Mouse (Mus musculus) right cerebral cortex, adult 18-20 months (tissue): ENCODE measurements around the gene Arap2.
"Not testable (repeated sequence)": the region's sequence is repeated elsewhere in the genome, so short reads cannot be mapped to it uniquely, and the experiment has no call there.

ENCODE experiments used
- DNase-seq: peaks from one replicate; pipeline ENCODE4 v3.0.0; 2022; ENCODE audit warnings: mixed read lengths

Gene Arap2

GRCm38 (mm10) chr5:62739451-62740415, 26.2 kb downstream of the Arap2 start:
- DNase-seq: no peak

GRCm38 (mm10) chr5:62730573-62730972, 35.4 kb downstream of the Arap2 start:
- DNase-seq: not testable (repeated sequence)

- no peak for DNase-seq
Observed at GRCm38 (mm10) chr5:62725551-62725950, 40.4 kb downstream of the Arap2 start.

- no peak for DNase-seq
Observed at GRCm38 (mm10) chr5:62723261-62724105, 42.5 kb downstream of the Arap2 start.

- no peak for DNase-seq
Observed at GRCm38 (mm10) chr5:62716468-62716867, 49.5 kb downstream of the Arap2 start.

GRCm38 (mm10) chr5:62715977-62716376, 50.0 kb downstream of the Arap2 start:
- DNase-seq: no peak

GRCm38 (mm10) chr5:62715436-62715835, 50.5 kb downstream of the Arap2 start:
- DNase-seq: no peak

GRCm38 (mm10) chr5:62710955-62711354, 55.0 kb downstream of the Arap2 start:
- DNase-seq: no peak

GRCm38 (mm10) chr5:62706900-62707299, 59.1 kb downstream of the Arap2 start:
- DNase-seq: peak; percentile 67

- DNase-seq: no peak
Observed at GRCm38 (mm10) chr5:62689965-62690364, 76.0 kb downstream of the Arap2 start.

GRCm38 (mm10) chr5:62683751-62684150, 82.2 kb downstream of the Arap2 start:
- DNase-seq: no peak

- no peak for DNase-seq
Observed at GRCm38 (mm10) chr5:62683207-62683606, 82.8 kb downstream of the Arap2 start.

GRCm38 (mm10) chr5:62677390-62677789, 88.6 kb downstream of the Arap2 start:
- DNase-seq: no peak

GRCm38 (mm10) chr5:62672736-62673436, 93.1 kb downstream of the Arap2 start:
- DNase-seq: no peak

- no peak for DNase-seq
Observed at GRCm38 (mm10) chr5:62665329-62665728, 100.6 kb downstream of the Arap2 start.

GRCm38 (mm10) chr5:62664847-62665246, 101.1 kb downstream of the Arap2 start:
- no peak for DNase-seq

- DNase-seq: peak; percentile 23
Observed at GRCm38 (mm10) chr5:62663206-62663605, 102.8 kb downstream of the Arap2 start.

GRCm38 (mm10) chr5:62653924-62654323, 112.0 kb downstream of the Arap2 start:
- no peak for DNase-seq

- no peak for DNase-seq
Observed at GRCm38 (mm10) chr5:62642330-62642729, 123.6 kb downstream of the Arap2 start.

GRCm38 (mm10) chr5:62640501-62640900, 125.5 kb downstream of the Arap2 start:
- no peak for DNase-seq

- no peak for DNase-seq
Observed at GRCm38 (mm10) chr5:62636341-62636740, 129.6 kb downstream of the Arap2 start.

- DNase-seq: no peak
Observed at GRCm38 (mm10) chr5:62628901-62629300, 137.1 kb downstream of the Arap2 start.
